Mouse (Mus musculus) heart, postnatal 25 days (tissue): Measurements from ENCODE around the gene Rpl9-ps1. TPM values are rescaled to one million over a fixed set of nuclear protein-coding genes. Genes with fewer than 3 reads are reported as not detected.

Source experiments
- DNase-seq: peaks from one replicate; pipeline ENCODE4 v3.0.0; 2022; ENCODE audit warnings: low spot score
- intact Hi-C: fragments of 180-260 bp; cut with DNase I; formaldehyde crosslinking; loops from one replicate; pipeline ENCODE4 v1.15.1; 2025
- total RNA-seq, 2 experiments: library from RNA; stranded (reverse); gene quantifications; 2 replicates each; pipeline ENCODE4 v1.2.3; 2021

Rpl9-ps1 gene
- not detected for total RNA-seq

DNA sequence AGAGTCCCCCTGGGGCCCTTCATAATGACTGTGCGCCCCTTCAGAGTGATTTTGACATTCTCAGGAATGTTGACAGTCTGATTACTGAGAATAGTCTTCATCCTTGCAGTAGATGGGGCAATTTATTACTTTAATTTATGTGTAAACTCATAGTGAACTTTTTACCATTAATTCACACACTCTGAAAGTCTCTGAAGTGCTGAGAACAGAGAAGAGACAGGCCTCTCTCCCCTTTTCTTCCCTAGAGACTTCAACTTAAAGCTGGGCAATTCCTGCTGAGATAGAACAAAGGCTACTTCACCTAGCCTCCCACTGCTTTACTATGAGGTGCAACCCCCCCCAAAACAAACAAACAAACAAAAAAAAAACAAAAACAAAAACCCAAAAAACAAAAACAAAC lies at the start of gene Rpl9-ps1:
TSS of gene Rpl9-ps1 (minus strand) at position 101 of the 400 bp plus-strand sequence.
- DNase-seq, result no peak
- intact Hi-C loops, result no loop called here

DNA sequence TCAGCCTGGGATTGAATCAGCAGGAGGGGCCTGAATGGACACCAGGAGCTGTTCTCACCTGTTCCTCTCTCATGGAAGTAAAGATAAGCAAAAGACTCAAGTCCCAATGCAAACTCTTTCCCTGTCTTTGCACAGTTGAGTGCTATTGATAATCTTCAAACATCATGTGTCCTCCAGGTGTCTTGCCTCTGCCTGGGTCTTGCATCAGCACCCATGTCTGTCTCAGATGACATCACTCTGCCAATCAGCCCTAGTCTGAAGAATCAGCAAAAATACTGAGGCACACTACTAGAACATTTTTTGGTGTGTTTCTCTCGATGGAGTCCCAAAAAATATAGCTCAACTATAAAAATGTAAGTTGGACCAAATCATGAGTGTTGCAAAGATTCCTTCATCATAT lies 46.6 kb upstream of the Rpl9-ps1 start:
- intact Hi-C loops, result no loop called here
- DNase-seq, result no peak

DNA sequence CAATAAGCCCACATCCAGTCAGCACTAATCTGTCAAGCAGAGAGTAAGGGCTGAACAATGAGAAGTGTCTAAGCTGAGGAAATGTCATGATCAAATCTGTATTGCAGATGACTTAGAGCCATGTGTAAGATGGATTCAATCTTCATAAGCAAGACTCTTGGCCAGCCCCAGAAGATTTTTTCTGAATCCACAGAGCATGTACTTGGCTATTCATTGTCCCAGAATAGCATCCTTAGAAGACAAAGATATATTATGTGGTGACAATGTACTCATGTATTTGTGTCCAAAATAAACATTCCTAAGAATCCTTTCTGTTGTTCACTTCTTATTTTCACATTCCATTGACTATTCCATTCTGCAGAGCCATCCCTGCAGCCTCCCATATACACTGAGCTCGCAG lies 44.5 kb upstream of the Rpl9-ps1 start:
- DNase-seq, result no peak
- intact Hi-C loops, result no loop called here

DNA sequence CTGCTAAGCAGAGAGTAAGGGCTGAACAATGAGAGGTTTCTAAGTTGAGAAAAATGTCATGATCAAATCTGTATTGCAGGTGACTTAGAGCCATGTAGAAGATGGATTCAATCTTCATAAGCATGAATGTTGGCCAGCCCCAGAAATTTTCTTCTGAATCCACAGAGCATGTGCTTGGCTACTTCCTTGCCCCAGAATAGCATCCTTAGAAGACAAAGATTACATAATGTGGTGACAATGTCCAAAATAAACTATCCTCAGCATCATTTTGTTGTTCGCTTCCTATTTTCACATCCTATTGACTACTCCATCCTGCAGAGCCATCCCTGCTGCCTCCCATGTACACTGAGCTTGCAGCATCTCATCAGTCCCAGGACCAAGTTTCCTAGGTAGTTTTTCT lies 30.2 kb upstream of the Rpl9-ps1 start:
- intact Hi-C loops, result loop anchor here (1.0 kb wide), 1 partner anchor 21 kb away; no protein-coding TSS in a partner anchor
- no peak for DNase-seq

DNA sequence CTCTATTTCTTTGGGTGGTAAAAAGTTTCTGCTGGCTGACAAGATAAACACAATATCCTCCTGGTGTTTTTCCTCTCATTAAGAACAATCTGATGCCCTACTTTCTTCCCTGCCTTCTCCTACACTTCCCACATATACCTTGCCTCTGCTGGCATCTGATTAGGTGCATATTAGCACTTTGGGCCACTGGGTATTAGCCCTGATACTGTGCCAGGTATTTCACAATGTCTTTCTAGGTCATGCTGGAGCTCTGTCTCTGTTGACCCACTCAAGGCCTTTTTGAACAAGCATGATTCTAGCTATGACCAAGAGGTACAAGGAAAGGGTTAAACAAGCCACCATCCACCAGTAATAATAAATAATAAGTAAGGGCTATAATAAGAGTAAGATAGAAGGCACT lies 26.3 kb upstream of the Rpl9-ps1 start:
- intact Hi-C loops, result no loop called here
- no peak for DNase-seq

GRCm38 (mm10) chr11:83663532-83663931 lies 18.1 kb upstream of the Rpl9-ps1 start:
- no peak for DNase-seq
- intact Hi-C loops, result no loop called here

GRCm38 (mm10) chr11:83662204-83662603 lies 16.8 kb upstream of the Rpl9-ps1 start, which contains the start of gene Ccl4:
TSS of gene Ccl4 (plus strand) at chr11:83662584.
- intact Hi-C loops, result no loop called here
- DNase-seq, result no peak

GRCm38 (mm10) chr11:83658797-83659196 lies 13.4 kb upstream of the Rpl9-ps1 start:
- no peak for DNase-seq
- intact Hi-C loops, result no loop called here

GRCm38 (mm10) chr11:83657508-83657907 lies 12.1 kb upstream of the Rpl9-ps1 start:
- DNase-seq, result no peak
- intact Hi-C loops, result no loop called here

- intact Hi-C loops, result no loop called here
- DNase-seq, result no peak
Measured at GRCm38 (mm10) chr11:83654606-83655005, 9.2 kb upstream of the Rpl9-ps1 start.

DNA sequence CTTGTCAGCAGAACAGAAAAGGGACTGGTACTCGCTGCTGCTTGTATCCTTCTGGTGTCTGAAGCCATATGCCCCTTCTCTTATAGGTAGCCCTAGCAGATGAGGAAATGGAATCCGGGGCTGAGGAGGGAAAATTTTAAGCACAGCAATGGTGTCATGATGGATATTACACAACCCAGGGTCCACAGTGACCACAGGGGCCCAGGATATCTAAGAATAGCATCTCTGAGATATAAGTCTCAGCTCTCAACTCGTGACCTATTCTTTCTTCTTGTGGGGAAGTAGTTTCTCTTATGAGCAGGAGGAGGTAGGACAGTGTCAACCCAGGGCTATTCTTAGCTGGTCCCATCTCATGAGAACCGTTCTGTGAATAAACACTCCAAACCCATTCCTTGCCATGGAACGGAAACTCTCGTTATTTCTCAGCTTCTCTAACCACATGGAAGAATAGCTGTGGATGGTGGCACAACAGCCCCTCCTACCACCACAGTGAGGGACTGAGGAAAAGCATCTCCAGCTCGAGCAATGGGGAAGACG lies 4.0 kb upstream of the Rpl9-ps1 start, which contains the start of gene Ccl3:
TSS of gene Ccl3 (minus strand) at position 51 of the 537 bp plus-strand sequence.
- intact Hi-C loops, result no loop called here
- no peak for DNase-seq

DNA sequence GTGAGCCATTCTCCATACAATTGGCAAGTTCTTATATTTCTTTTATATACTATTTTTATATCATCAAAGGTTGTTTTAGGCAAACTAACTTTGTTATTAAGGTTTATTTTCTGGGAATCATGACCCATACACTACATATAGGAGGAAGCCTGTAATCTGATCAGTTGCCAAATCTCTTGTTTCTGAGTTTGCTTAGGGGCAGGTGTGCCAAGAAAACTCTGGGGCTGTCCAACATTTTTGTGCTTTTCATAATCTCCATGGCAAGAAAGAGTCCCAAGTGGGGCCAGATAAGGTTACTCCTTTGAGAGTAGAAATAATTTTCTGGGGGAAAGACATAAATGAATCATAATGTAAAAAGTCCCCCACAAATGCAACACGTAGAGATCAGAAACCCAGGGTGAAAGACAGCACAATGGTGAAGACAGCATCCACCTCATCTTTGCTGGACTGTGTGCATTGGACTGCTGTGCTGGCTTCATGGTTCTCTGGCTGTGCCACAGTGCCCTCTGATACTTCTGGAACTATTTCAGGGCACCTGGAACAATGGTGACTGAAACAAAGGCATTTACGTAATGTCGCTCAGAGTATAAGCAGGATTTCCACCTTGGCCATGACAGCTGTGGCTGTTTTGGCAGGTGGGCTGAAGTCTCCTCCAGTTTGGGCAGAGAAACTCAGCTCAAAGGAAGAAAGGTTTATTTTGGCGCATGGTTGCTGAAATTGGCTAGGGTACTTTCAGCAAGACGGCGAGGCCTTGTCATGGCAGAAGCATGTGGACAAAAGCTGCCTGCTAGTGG lies 1.1 kb upstream of the Rpl9-ps1 start:
- no peak for DNase-seq
- intact Hi-C loops, result no loop called here

- intact Hi-C loops, result no loop called here
Measured at GRCm38 (mm10) chr11:83641216-83641615, 4.2 kb downstream of the Rpl9-ps1 start.

GRCm38 (mm10) chr11:83640141-83640540 lies 5.3 kb downstream of the Rpl9-ps1 start:
- no peak for DNase-seq
- intact Hi-C loops, result no loop called here

More at GRCm38 (mm10) chr11:83641216-83641615, 4.2 kb downstream of the Rpl9-ps1 start:
- no peak for DNase-seq

- no peak for DNase-seq
- intact Hi-C loops, result loop anchor here (5.0 kb wide), 1 partner anchor 98 kb away; no protein-coding TSS in a partner anchor
Measured at GRCm38 (mm10) chr11:83639533-83639932, 5.9 kb downstream of the Rpl9-ps1 start.

GRCm38 (mm10) chr11:83638934-83639333 lies 6.5 kb downstream of the Rpl9-ps1 start:
- intact Hi-C loops, result loop anchor here (5.0 kb wide), 1 partner anchor 98 kb away; no protein-coding TSS in a partner anchor
- DNase-seq, result no peak

DNA sequence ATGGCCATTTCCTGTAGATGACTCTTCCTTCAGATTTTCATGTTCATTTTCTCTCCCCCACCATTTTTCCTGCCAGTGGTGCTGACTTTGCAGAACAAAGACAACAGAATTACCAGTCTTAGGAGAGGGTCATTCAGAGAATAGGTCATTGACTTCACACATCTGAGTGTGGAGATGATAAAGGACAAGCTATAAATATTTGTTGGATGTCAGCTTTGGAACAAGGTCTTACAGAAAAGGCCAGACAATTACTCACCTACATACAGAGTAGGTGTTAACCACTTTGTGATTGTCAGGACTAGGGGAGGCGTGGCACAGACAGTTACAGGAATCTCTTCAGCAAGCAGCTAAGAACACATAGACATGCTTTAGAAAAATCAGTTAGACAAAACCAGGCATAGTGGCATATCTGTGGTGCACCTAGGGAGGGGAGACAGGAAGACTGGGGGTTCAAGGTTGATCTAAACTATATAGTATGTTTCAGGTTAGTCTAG lies 8.6 kb downstream of the Rpl9-ps1 start:
- intact Hi-C loops, result loop anchor here (5.0 kb wide), 1 partner anchor 101 kb away; no protein-coding TSS in a partner anchor
- DNase-seq, result no peak

DNA sequence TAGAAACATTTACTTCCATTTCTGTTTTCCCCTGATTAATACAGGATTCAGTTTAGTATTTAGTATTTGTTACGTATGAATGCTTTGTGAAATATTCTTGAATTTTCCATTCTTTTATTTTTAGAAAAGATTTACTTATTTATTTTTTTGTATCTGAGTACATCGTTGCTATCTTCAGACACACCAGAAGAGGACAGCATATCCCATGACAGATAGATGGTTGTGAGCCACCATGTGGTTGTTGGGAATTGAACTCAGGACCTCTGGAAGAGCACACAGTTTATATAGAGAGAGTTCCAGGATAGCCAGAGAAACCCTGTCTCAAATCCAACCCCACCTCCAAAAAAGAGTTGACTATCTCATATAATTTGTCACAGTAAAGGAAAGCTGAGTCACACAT lies 10.5 kb downstream of the Rpl9-ps1 start:
- DNase-seq, result no peak
- intact Hi-C loops, result loop anchor here (5.0 kb wide), 2 partner anchors 78 to 102 kb away; no protein-coding TSS in a partner anchor

- intact Hi-C loops, result loop anchor here (5.0 kb wide), 1 partner anchor 77 kb away; no protein-coding TSS in a partner anchor
- no peak for DNase-seq
Measured at GRCm38 (mm10) chr11:83634425-83634824, 11.0 kb downstream of the Rpl9-ps1 start.

GRCm38 (mm10) chr11:83632744-83633143 lies 12.7 kb downstream of the Rpl9-ps1 start:
- intact Hi-C loops, result loop anchor here (5.0 kb wide), 1 partner anchor 75 kb away; no protein-coding TSS in a partner anchor
- DNase-seq, result no peak

DNA sequence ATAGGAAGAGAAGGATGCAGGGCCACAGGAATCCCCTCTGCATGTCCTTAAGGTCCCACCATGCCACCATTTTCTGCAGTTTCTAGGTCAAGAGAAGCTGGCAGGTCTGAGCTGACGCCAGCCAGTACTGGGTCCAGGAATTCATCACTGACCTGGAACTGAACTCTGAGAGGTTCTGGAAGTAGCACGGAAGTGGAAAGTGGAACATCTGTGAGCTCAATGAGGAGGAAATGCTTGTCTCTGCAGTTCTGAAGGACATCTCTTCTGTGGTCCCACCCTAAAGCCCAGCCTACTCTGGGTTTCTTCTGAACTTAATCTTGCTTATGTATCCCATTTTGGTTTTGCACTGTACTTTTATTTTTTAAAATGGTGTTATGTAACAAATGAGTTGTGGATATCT lies 14.4 kb downstream of the Rpl9-ps1 start:
- intact Hi-C loops, result loop anchor here (5.0 kb wide), 1 partner anchor 74 kb away; no protein-coding TSS in a partner anchor
- DNase-seq, result no peak
